Mouse (Mus musculus): ENCODE measurements around the gene Gne. TPM values are rescaled to one million over a fixed set of nuclear protein-coding genes. Genes with fewer than 3 reads are reported as not detected.

The Gne gene
- total and polyA plus RNA-seq, 2 experiments, result 87.9 to 318 TPM

- TF ChIP-seq CTCF (IDR thresholded peaks at IDR 0.05; ENCODE audit: low read depth, low read length), result peak; percentile 98
- TF ChIP-seq POLR2A (IDR thresholded peaks at IDR 0.05; ENCODE audit: extremely low read depth, insufficient read depth, low read length), result no peak
- peak overlapping the region; percentile 74 for H3K9ac ChIP-seq (ENCODE audit: low read depth, low read length)
- 7% methylated on average over 16 of the region's 16 CpGs for whole genome bisulfite sequencing
These were observed 18.5 kb downstream of the Gne start for GRCm38 (mm10) chr4:44065355-44066025.

DNA sequence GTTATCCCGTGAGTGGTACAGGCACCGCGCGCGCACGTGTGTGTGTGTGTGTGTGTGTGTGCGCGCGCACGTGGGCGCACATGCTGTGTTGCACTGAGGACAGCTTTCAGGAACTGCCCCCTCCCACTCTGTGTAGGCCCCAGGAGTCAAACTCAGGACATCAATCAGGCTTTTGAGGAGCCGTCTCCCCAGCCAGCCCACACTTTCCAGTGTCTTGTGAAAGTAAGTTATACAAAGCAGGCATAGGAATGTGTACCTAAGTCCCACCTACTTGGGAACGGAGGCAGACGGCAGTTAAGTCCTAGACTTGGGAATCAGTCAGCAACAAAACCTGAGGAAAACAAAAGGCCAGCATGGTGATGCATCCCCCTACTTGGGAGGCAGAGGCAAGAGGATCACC is 21.2 kb downstream of the Gne start:
- no peak overlapping the region for H3K9ac ChIP-seq (ENCODE audit: low read depth, low read length)
- no peaks in the 10 kb centered on the region for H3K27me3 ChIP-seq (ENCODE audit: control insufficient read depth, insufficient read depth, low read length)
- H3K79me2 ChIP-seq (ENCODE audit: control insufficient read depth, insufficient read depth, low read length), result peaks cover 5% of the 10 kb centered on the region; the same call in 1 of the 2 replicates
- H3K4me3 ChIP-seq (ENCODE audit: insufficient read depth, low read depth, low read length), result no peak overlapping the region
- no peak for DNase-seq (ENCODE audit: extremely low read depth, low read depth, low spot score)
- 91% methylated on average over 14 of the region's 14 CpGs for WGBS
- H3K4me1 ChIP-seq (ENCODE audit: control insufficient read depth, insufficient read depth, low read length), result peaks cover 5% of the 10 kb centered on the region
- peaks cover 35% of the 10 kb centered on the region for H3K36me3 ChIP-seq (ENCODE audit: control insufficient read depth, insufficient read depth, low read length)
- TF ChIP-seq CTCF (IDR thresholded peaks at IDR 0.05; ENCODE audit: low read depth, low read length), result no peak
- TF ChIP-seq POLR2A (IDR thresholded peaks at IDR 0.05; ENCODE audit: extremely low read depth, insufficient read depth, low read length), result no peak
- H3K27ac ChIP-seq (replicated peaks; ENCODE audit: insufficient read depth, low read depth, low read length), result no peak overlapping the region

More at GRCm38 (mm10) chr4:44065355-44066025, 18.5 kb downstream of the Gne start:
- Histone ChIP-seq H3K27me3 (ENCODE audit: control insufficient read depth, insufficient read depth, low read length) (no peaks in the 10 kb centered on the region), H3K36me3 (ENCODE audit: control insufficient read depth, insufficient read depth, low read length) (peaks cover 14% of the 10 kb centered on the region), H3K4me3 (ENCODE audit: insufficient read depth, low read depth, low read length) (peak overlapping the region; percentile 91), H3K4me1 (ENCODE audit: control insufficient read depth, insufficient read depth, low read length) (peaks cover 11% of the 10 kb centered on the region), H3K27ac (replicated peaks; ENCODE audit: insufficient read depth, low read depth, low read length) (peak overlapping the region; percentile 51), H3K79me2 (ENCODE audit: control insufficient read depth, insufficient read depth, low read length) (peaks cover 8% of the 10 kb centered on the region; the same call in 1 of the 2 replicates)
- DNase-seq (ENCODE audit: extremely low read depth, low read depth, low spot score), result peak; percentile 81

- H3K9ac ChIP-seq (ENCODE audit: low read depth, low read length), result no peak overlapping the region
- H3K27ac ChIP-seq (replicated peaks; ENCODE audit: insufficient read depth, low read depth, low read length), result no peak overlapping the region
- TF ChIP-seq POLR2A (IDR thresholded peaks at IDR 0.05; ENCODE audit: extremely low read depth, insufficient read depth, low read length) (no peak), CTCF (IDR thresholded peaks at IDR 0.05; ENCODE audit: low read depth, low read length) (no peak)
- H3K36me3 ChIP-seq (ENCODE audit: control insufficient read depth, insufficient read depth, low read length), result peaks cover 39% of the 10 kb centered on the region
- H3K79me2 ChIP-seq (ENCODE audit: control insufficient read depth, insufficient read depth, low read length), result peaks cover 5% of the 10 kb centered on the region; the same call in 1 of the 2 replicates
- DNase-seq (ENCODE audit: extremely low read depth, low read depth, low spot score), result no peak
- H3K4me1 ChIP-seq (ENCODE audit: control insufficient read depth, insufficient read depth, low read length), result no peaks in the 10 kb centered on the region
- 78% methylated on average over 9 of the region's 9 CpGs for WGBS
- no peaks in the 10 kb centered on the region for H3K27me3 ChIP-seq (ENCODE audit: control insufficient read depth, insufficient read depth, low read length)
- H3K4me3 ChIP-seq (ENCODE audit: insufficient read depth, low read depth, low read length), result no peak overlapping the region
These were observed 21.9 kb downstream of the Gne start for GRCm38 (mm10) chr4:44062062-44062461.

DNA sequence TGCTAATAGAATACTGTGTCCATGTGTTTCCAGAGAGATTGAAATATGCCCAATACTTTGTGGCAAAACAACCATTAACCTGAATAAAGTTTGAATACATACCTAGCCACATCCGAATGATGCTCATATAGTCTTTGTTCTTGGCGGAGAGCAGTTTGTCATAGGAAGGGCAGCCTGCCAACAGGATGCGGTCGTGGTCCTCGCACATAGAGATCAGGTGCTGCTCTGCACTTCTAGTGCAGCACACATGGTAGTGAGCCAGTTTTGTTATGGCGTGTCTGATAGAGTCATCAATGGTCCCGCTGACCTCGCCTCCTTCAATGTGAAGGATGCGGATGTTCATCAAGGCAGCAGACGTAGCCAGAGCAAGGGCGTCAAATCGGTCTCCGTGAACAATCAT is 24.3 kb downstream of the Gne start:
- peaks cover 5% of the 10 kb centered on the region; the same call in 1 of the 2 replicates for H3K79me2 ChIP-seq (ENCODE audit: control insufficient read depth, insufficient read depth, low read length)
- no peak for DNase-seq (ENCODE audit: extremely low read depth, low read depth, low spot score)
- no peak overlapping the region for H3K9ac ChIP-seq (ENCODE audit: low read depth, low read length)
- 89% methylated on average over 13 of the region's 13 CpGs for WGBS
- no peak overlapping the region for H3K4me3 ChIP-seq (ENCODE audit: insufficient read depth, low read depth, low read length)
- TF ChIP-seq POLR2A (IDR thresholded peaks at IDR 0.05; ENCODE audit: extremely low read depth, insufficient read depth, low read length) (no peak), CTCF (IDR thresholded peaks at IDR 0.05; ENCODE audit: low read depth, low read length) (no peak)
- H3K27ac ChIP-seq (replicated peaks; ENCODE audit: insufficient read depth, low read depth, low read length), result no peak overlapping the region
- H3K27me3 ChIP-seq (ENCODE audit: control insufficient read depth, insufficient read depth, low read length), result no peaks in the 10 kb centered on the region
- H3K4me1 ChIP-seq (ENCODE audit: control insufficient read depth, insufficient read depth, low read length), result no peaks in the 10 kb centered on the region
- H3K36me3 ChIP-seq (ENCODE audit: control insufficient read depth, insufficient read depth, low read length), result peaks cover 58% of the 10 kb centered on the region

DNA sequence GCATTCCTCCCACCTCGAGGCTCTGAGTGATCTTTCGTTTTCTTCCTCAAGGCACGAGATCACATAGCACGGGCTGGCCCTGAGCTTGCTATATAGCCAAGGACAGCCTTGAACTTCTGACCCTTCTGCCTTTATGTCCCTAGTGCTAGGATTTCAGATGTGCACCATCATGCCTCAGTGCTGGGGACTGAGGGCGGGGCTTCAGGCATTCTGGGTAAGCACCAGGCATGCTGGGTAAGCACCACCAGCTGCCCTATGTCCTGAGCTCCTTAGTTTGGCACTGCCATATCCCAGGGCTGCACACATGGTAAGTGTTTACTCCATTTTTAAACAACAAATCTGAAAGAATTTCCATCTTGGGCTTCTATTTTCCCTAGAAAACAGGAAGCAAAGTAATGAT is 34.2 kb downstream of the Gne start:
- Histone ChIP-seq H3K4me1 (ENCODE audit: control insufficient read depth, insufficient read depth, low read length) (no peaks in the 10 kb centered on the region), H3K9ac (ENCODE audit: low read depth, low read length) (no peak overlapping the region), H3K27ac (replicated peaks; ENCODE audit: insufficient read depth, low read depth, low read length) (no peak overlapping the region), H3K79me2 (ENCODE audit: control insufficient read depth, insufficient read depth, low read length) (no peaks in the 10 kb centered on the region), H3K36me3 (ENCODE audit: control insufficient read depth, insufficient read depth, low read length) (peaks cover 79% of the 10 kb centered on the region), H3K4me3 (ENCODE audit: insufficient read depth, low read depth, low read length) (no peak overlapping the region), H3K27me3 (ENCODE audit: control insufficient read depth, insufficient read depth, low read length) (no peaks in the 10 kb centered on the region)
- TF ChIP-seq CTCF (IDR thresholded peaks at IDR 0.05; ENCODE audit: low read depth, low read length) (no peak), POLR2A (IDR thresholded peaks at IDR 0.05; ENCODE audit: extremely low read depth, insufficient read depth, low read length) (no peak)
- 95% methylated on average over 5 of the region's 5 CpGs for WGBS
- DNase-seq (ENCODE audit: extremely low read depth, low read depth, low spot score), result no peak

DNA sequence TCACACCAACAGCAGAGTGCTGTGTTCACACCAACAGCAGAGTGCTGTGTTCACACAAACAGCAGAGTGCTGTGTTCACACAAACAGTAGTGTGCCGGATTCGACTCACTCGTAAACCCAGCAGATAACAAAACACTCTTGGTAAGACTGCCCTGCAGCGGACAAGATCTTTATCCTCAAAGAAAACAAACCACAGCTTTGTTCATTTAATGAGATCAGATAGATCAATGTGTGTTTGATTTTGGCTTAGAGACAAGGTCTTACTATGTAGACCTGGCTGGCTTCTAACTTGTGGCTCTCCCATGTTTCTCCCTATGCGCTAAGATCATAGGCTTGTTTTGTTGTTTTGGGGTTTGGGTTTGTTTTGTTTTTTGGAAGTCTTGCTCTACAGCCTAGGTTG is 37.9 kb downstream of the Gne start:
- H3K27me3 ChIP-seq (ENCODE audit: control insufficient read depth, insufficient read depth, low read length), result no peaks in the 10 kb centered on the region
- peaks cover 81% of the 10 kb centered on the region for H3K36me3 ChIP-seq (ENCODE audit: control insufficient read depth, insufficient read depth, low read length)
- H3K9ac ChIP-seq (ENCODE audit: low read depth, low read length), result no peak overlapping the region
- 22% methylated on average over 5 of the region's 5 CpGs for WGBS
- H3K79me2 ChIP-seq (ENCODE audit: control insufficient read depth, insufficient read depth, low read length), result no peaks in the 10 kb centered on the region
- H3K4me3 ChIP-seq (ENCODE audit: insufficient read depth, low read depth, low read length), result no peak overlapping the region
- DNase-seq (ENCODE audit: extremely low read depth, low read depth, low spot score), result peak; percentile 53
- TF ChIP-seq CTCF (IDR thresholded peaks at IDR 0.05; ENCODE audit: low read depth, low read length), result no peak
- TF ChIP-seq POLR2A (IDR thresholded peaks at IDR 0.05; ENCODE audit: extremely low read depth, insufficient read depth, low read length), result no peak
- H3K27ac ChIP-seq (replicated peaks; ENCODE audit: insufficient read depth, low read depth, low read length), result no peak overlapping the region; the same call in 1 of the 2 replicates
- H3K4me1 ChIP-seq (ENCODE audit: control insufficient read depth, insufficient read depth, low read length), result no peaks in the 10 kb centered on the region

Measured in liver, adult 2 months (tissue).